Mouse (Mus musculus): ENCODE results near the gene Tacstd2.
"Not testable (repeated sequence)": the region's sequence is repeated elsewhere in the genome, so short reads cannot be mapped to it uniquely, and the experiment has no call there.

Gene Tacstd2

GRCm38 (mm10) chr6:67535777-67536054 is at the start of gene Tacstd2:
Gene Tacstd2 (minus strand): TSS chr6:67535796.
- DNase-seq: no peak

GRCm38 (mm10) chr6:67566270-67566669 is 30.7 kb upstream of the Tacstd2 start:
- no peak for DNase-seq

GRCm38 (mm10) chr6:67555376-67555775 is 19.8 kb upstream of the Tacstd2 start:
- no peak for DNase-seq

- DNase-seq: no peak
Observed at GRCm38 (mm10) chr6:67549550-67549949, 14.0 kb upstream of the Tacstd2 start.

GRCm38 (mm10) chr6:67535005-67535776 is 405 bp downstream of the Tacstd2 start:
- no peak for DNase-seq

GRCm38 (mm10) chr6:67534191-67535004 is 1.2 kb downstream of the Tacstd2 start:
- DNase-seq: no peak

- no peak for DNase-seq
Observed at GRCm38 (mm10) chr6:67532665-67533440, 2.7 kb downstream of the Tacstd2 start.

- no peak for DNase-seq
Observed at GRCm38 (mm10) chr6:67531822-67532162, 3.8 kb downstream of the Tacstd2 start.

- DNase-seq: no peak
Observed at GRCm38 (mm10) chr6:67530992-67531821, 4.4 kb downstream of the Tacstd2 start.

- no peak for DNase-seq
Observed at GRCm38 (mm10) chr6:67526356-67526755, 9.2 kb downstream of the Tacstd2 start.

GRCm38 (mm10) chr6:67510752-67511151 is 24.8 kb downstream of the Tacstd2 start:
- DNase-seq: no peak

GRCm38 (mm10) chr6:67501938-67502337 is 33.7 kb downstream of the Tacstd2 start:
- DNase-seq: not testable (repeated sequence)

GRCm38 (mm10) chr6:67491755-67492154 is 43.8 kb downstream of the Tacstd2 start, which contains the start of gene Il23r:
Gene Il23r (minus strand): TSS chr6:67491855.
- no peak for DNase-seq

All from cerebellum, adult 11 months (tissue).